Mouse (Mus musculus): Measurements from ENCODE around the gene Ebf1. TPM values are rescaled to one million over a fixed set of nuclear protein-coding genes. Genes with fewer than 3 reads are reported as not detected.
A peak's percentile ranks its signal among the peaks of the same experiment; 100 is the strongest.

The Ebf1 gene
- polyA plus RNA-seq, 1 experiment = 188 TPM

DNA sequence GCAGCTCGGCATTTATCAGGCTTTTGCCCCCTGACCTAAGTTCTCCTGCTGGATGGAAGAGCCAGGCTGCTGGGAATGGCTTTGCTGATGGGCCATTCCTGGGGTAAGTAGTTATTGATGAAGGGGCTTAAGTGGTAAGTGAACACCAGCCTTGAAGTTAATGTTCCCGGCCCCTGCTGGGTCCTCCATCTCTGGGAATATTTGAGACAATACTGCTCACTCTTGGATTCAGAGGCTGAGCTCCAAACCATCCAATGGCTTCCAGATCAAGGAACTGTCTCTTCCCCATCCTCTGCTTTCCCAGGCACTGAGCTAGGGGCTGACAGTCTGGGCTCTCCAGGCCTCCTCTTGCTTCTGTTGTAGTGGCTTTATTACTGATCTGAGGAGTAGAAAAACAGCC lies 116.2 kb downstream of the Ebf1 start:
- no peaks in the 10 kb centered on the region for H3K4me1 ChIP-seq (ENCODE audit: control insufficient read depth, insufficient read depth, low read length)
- no peak overlapping the region for H3K27ac ChIP-seq (ENCODE audit: control insufficient read depth, insufficient read depth, low read depth, low read length, poor library complexity)
- TF ChIP-seq POLR2A (IDR thresholded peaks at IDR 0.05; ENCODE audit: borderline replicate concordance, control insufficient read depth, low read depth, low read length) (no peak), CTCF (IDR thresholded peaks at IDR 0.05; ENCODE audit: control insufficient read depth, insufficient read depth, low read length) (no peak)
- 79% methylated on average over 2 of the region's 2 CpGs for WGBS
- H3K4me3 ChIP-seq (replicated peaks; ENCODE audit: control insufficient read depth, low read depth, low read length) = no peak overlapping the region

DNA sequence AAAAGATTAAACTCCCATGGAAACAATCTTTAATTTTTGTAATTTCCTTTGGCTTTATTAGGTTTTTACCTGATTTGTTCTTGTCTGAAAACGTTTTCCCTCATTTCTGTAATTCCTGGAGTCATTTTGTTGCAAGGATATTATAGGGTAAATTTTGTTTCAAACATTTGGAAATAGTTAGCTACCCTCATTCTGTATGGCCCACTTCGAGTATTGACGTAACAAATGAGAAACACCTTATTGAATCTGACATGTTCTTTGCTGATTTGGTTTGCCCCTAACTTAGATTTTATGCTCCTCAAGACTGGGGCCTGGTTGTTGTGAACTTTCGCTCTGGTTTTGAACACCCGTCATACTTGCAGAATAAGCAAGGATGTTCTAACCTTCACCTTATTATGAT lies 120.9 kb downstream of the Ebf1 start:
- TF ChIP-seq POLR2A (IDR thresholded peaks at IDR 0.05; ENCODE audit: borderline replicate concordance, control insufficient read depth, low read depth, low read length) = no peak
- TF ChIP-seq CTCF (IDR thresholded peaks at IDR 0.05; ENCODE audit: control insufficient read depth, insufficient read depth, low read length) = no peak
- Histone ChIP-seq H3K27ac (ENCODE audit: control insufficient read depth, insufficient read depth, low read depth, low read length, poor library complexity) (no peak overlapping the region), H3K4me3 (replicated peaks; ENCODE audit: control insufficient read depth, low read depth, low read length) (no peak overlapping the region), H3K4me1 (ENCODE audit: control insufficient read depth, insufficient read depth, low read length) (no peaks in the 10 kb centered on the region)
- WGBS = 75% methylated on average over 5 of the region's 5 CpGs

DNA sequence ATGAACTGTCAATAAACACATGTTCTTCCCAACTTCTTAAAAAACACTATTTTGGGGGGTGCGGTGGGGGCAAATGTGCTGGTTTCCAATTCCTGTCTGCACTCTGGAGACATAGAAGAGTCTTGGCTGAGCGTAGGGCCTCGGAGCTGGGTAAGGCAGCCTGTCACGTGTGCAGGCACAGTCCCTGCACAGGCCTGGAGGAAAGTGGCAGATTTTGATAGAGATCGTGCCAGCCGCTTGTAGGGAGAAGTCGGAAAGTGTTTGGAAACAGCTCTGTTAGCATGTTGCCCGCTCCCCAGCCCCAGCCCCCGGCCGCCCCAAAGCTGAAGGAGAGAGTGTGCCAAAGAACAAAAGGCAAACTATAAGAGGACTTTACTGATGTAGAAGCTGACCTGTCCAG lies 121.7 kb downstream of the Ebf1 start:
- no peaks in the 10 kb centered on the region for H3K4me1 ChIP-seq (ENCODE audit: control insufficient read depth, insufficient read depth, low read length)
- TF ChIP-seq CTCF (IDR thresholded peaks at IDR 0.05; ENCODE audit: control insufficient read depth, insufficient read depth, low read length) (no peak), POLR2A (IDR thresholded peaks at IDR 0.05; ENCODE audit: borderline replicate concordance, control insufficient read depth, low read depth, low read length) (no peak)
- H3K27ac ChIP-seq (ENCODE audit: control insufficient read depth, insufficient read depth, low read depth, low read length, poor library complexity) = no peak overlapping the region
- no peak overlapping the region for H3K4me3 ChIP-seq (replicated peaks; ENCODE audit: control insufficient read depth, low read depth, low read length)
- WGBS = 68% methylated on average over 10 of the region's 10 CpGs

DNA sequence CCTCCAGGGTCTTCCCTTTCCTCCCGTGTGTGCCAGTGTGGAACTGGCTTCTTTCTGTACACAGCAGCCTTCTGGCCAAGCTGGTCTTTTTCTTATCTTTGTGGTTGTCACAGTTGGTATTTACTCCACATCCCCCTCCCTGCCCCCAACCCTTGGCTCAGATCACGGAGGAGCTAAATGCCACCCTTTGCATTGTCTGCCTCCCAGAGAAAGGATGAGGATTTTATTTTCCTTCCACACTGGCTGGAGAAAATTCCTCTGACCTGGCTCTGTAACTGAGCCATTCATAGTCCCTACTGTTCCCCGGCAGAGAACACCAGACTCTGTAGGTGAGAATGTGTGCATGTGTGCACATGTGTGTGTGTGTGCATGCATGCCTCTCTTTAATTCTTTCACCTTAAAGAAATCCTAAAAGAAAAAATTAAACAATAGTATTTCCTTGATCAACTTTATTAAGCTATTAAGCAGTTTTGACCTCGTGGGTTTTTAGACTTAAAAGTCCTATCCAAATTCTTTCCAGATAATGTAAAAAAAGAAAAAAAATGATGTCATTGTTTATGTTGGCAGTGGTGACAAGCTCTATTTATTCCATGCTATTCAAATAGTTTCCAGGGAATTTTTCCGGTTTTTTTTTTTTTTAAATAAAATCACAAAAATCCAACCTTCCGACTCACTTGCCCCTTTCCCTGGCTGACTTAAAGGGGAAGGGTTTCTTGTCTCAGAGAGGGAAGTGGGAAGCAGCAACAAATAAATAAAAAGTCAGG lies 123.3 kb downstream of the Ebf1 start:
- no peak overlapping the region for H3K4me3 ChIP-seq (replicated peaks; ENCODE audit: control insufficient read depth, low read depth, low read length)
- H3K4me1 ChIP-seq (ENCODE audit: control insufficient read depth, insufficient read depth, low read length) = no peaks in the 10 kb centered on the region
- WGBS = 45% methylated on average over 6 of the region's 6 CpGs
- TF ChIP-seq POLR2A (IDR thresholded peaks at IDR 0.05; ENCODE audit: borderline replicate concordance, control insufficient read depth, low read depth, low read length) = no peak
- no peak for TF ChIP-seq CTCF (IDR thresholded peaks at IDR 0.05; ENCODE audit: control insufficient read depth, insufficient read depth, low read length)
- no peak overlapping the region for H3K27ac ChIP-seq (ENCODE audit: control insufficient read depth, insufficient read depth, low read depth, low read length, poor library complexity)

DNA sequence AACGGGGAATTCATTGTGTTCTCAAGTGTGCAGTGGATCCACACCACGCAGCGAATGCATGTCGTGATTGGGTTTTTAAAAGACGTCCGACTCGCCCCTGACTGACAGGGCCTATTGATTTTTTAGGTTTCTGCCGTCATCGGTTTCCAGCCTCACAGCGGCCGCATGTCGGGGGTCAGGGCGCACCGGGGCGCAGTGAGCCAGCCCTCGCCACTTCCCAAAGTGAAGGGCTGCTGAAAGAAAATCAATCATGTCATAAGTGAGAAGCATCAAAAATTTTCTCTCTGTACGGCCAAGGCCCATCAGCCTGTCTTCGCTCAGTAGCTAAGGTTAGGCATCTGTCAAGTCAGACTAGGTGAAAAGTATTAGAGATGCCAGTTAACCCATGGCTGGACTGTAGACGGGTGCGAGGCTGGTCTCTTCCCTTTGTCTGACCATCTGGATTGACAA lies 124.0 kb downstream of the Ebf1 start:
- no peak for TF ChIP-seq CTCF (IDR thresholded peaks at IDR 0.05; ENCODE audit: control insufficient read depth, insufficient read depth, low read length)
- TF ChIP-seq POLR2A (IDR thresholded peaks at IDR 0.05; ENCODE audit: borderline replicate concordance, control insufficient read depth, low read depth, low read length) = no peak
- no peaks in the 10 kb centered on the region for H3K4me1 ChIP-seq (ENCODE audit: control insufficient read depth, insufficient read depth, low read length)
- H3K4me3 ChIP-seq (replicated peaks; ENCODE audit: control insufficient read depth, low read depth, low read length) = no peak overlapping the region
- no peak overlapping the region for H3K27ac ChIP-seq (ENCODE audit: control insufficient read depth, insufficient read depth, low read depth, low read length, poor library complexity)
- 69% methylated on average over 20 of the region's 20 CpGs for WGBS

DNA sequence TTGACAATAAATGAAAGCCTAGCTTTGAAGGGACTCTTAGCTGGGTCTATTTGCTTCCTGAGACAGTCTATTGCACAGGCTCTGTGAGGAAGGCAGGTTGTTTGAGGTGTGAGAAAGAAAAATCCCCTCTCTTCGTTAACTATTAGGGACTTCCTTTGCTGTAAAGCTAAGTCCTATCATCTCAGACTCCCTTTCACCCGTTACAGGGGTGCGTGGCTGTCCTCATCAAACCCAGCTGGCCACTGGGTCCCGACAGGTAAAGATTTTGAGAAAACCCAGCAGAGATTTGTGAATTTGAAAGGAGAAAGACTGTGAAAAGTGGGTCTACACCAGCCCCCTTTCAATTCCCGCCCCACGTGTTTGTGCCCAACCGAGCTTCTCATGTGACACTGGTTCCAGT lies 127.3 kb downstream of the Ebf1 start:
- Histone ChIP-seq H3K4me3 (replicated peaks; ENCODE audit: control insufficient read depth, low read depth, low read length) (no peak overlapping the region), H3K4me1 (ENCODE audit: control insufficient read depth, insufficient read depth, low read length) (no peaks in the 10 kb centered on the region), H3K27ac (ENCODE audit: control insufficient read depth, insufficient read depth, low read depth, low read length, poor library complexity) (peak overlapping the region; percentile 43; the same call in 1 of the 2 replicates)
- 70% methylated on average over 7 of the region's 7 CpGs for WGBS
- no peak for TF ChIP-seq POLR2A (IDR thresholded peaks at IDR 0.05; ENCODE audit: borderline replicate concordance, control insufficient read depth, low read depth, low read length)
- no peak for TF ChIP-seq CTCF (IDR thresholded peaks at IDR 0.05; ENCODE audit: control insufficient read depth, insufficient read depth, low read length)

DNA sequence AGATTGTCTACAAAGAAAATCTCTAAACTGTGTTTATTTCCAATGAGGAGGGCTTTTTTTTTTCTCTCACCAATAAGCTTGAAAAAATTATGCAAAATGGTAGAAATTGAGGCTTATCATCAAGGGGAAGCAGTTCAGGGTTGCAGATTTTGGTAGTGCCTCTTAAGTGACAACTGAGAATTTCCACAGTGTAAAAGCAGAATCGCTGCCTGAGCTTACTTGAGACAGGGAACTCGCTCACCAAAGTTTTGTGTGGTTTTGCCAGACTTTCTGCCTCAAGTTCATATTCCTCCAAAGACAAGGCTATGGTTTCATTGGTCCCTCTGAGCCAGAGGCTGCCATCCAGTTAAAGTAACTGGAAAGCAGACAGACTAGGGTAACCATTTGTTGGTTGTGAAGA lies 128.8 kb downstream of the Ebf1 start:
- Histone ChIP-seq H3K4me1 (ENCODE audit: control insufficient read depth, insufficient read depth, low read length) (no peaks in the 10 kb centered on the region), H3K4me3 (replicated peaks; ENCODE audit: control insufficient read depth, low read depth, low read length) (no peak overlapping the region), H3K27ac (ENCODE audit: control insufficient read depth, insufficient read depth, low read depth, low read length, poor library complexity) (no peak overlapping the region)
- TF ChIP-seq CTCF (IDR thresholded peaks at IDR 0.05; ENCODE audit: control insufficient read depth, insufficient read depth, low read length) = no peak
- no peak for TF ChIP-seq POLR2A (IDR thresholded peaks at IDR 0.05; ENCODE audit: borderline replicate concordance, control insufficient read depth, low read depth, low read length)
- 60% methylated on average over 2 of the region's 2 CpGs for WGBS

DNA sequence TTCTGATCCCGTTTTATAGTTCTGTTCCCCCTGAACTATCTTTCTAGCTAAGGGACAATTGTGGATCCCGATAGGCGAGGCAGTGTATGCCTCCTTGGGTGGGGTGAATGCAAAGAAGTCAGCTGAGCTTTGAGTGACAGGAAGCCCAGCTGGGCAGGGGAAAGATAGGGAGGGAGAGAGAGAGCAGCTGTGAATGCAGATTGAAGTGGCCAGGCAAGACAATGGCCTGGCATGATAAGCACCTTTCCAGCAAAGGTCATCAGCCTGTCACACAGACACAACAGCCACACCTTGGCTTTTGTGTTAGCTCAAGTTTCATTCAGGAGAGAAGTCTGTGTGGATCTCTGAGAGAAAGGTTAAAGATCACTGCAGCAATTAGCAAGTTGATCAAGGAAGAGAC lies 129.6 kb downstream of the Ebf1 start:
- Histone ChIP-seq H3K4me3 (replicated peaks; ENCODE audit: control insufficient read depth, low read depth, low read length) (no peak overlapping the region), H3K27ac (ENCODE audit: control insufficient read depth, insufficient read depth, low read depth, low read length, poor library complexity) (no peak overlapping the region), H3K4me1 (ENCODE audit: control insufficient read depth, insufficient read depth, low read length) (no peaks in the 10 kb centered on the region)
- 37% methylated on average over 3 of the region's 3 CpGs for WGBS
- TF ChIP-seq POLR2A (IDR thresholded peaks at IDR 0.05; ENCODE audit: borderline replicate concordance, control insufficient read depth, low read depth, low read length) (no peak), CTCF (IDR thresholded peaks at IDR 0.05; ENCODE audit: control insufficient read depth, insufficient read depth, low read length) (no peak)

Measured in bone marrow, adult 2 months (tissue).